In the genomic region with DNA sequence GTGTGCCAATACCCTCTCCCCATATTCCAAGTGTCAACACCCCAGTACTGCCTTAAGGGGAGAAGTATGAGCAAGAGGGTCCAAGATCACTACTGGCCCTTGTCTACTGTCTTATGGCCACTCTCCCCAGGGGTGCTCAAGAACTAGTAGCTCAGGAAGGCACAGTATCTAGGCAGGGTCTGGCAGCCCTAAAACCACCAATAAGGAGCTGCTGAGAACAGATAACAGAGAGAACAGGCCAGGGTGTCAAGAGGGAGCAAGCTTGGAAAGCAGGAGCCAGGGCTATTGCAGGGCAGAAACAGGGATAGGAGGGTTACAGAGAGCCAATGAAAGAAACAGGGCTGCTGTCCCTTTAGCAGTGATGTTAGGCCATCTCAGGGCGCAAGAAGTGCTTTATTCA, we compare ENCODE assay signal across 10 mouse cellular contexts.
"Had no signal": no experiment of that assay in that cellular context is flagged by ENCODE, and none has a peak within 500 bp of the region (broad histone marks: within the 10 kb centered on the region; RNA-seq: fewer than 3 reads in every experiment).

No protein-coding gene starts in this region.

- ATAC-seq: inflammation-experienced regulatory T-cells, adult 6 months had no signal

- H3K36me3 ChIP-seq: limb, embryonic 12.5 days; lung, embryonic 15.5 days; midbrain, embryonic 12.5 days had no signal

- H3K9ac ChIP-seq: limb, embryonic 12.5 days; lung, embryonic 15.5 days; midbrain, embryonic 12.5 days had no signal

- H3K27ac ChIP-seq: kidney, postnatal 0 days; limb, embryonic 12.5 days; lung, embryonic 15.5 days; midbrain, embryonic 12.5 days; stomach, postnatal 0 days had no signal

- H3K4me1 ChIP-seq: limb, embryonic 12.5 days; lung, embryonic 15.5 days; midbrain, embryonic 12.5 days had no signal

- DNase-seq: kidney, adult 11 months; kidney, adult 9 months; kidney, postnatal 36 days; thymus, postnatal 14 days had no signal

- H3K4me3 ChIP-seq: limb, embryonic 12.5 days; lung, embryonic 15.5 days; midbrain, embryonic 12.5 days had no signal

- H3K9me3 ChIP-seq: limb, embryonic 12.5 days; lung, embryonic 15.5 days; midbrain, embryonic 12.5 days had no signal

- H3K4me2 ChIP-seq: limb, embryonic 12.5 days; lung, embryonic 15.5 days; midbrain, embryonic 12.5 days had no signal

- H3K27me3 ChIP-seq: limb, embryonic 12.5 days; lung, embryonic 15.5 days; midbrain, embryonic 12.5 days had no signal
